Mouse (Mus musculus) liver, adult 2 months (tissue): ENCODE data around the gene Car4.

Source experiments
- CTCF ChIP-seq: fragments of 200-500 bp; IDR thresholded peaks from 2 replicates; pipeline ENCODE4 v1.5.1; 2011; ENCODE audit warnings: low read depth, low read length, control low read depth
- POLR2A ChIP-seq: fragments of 200-500 bp; IDR thresholded peaks from 2 replicates; pipeline ENCODE4 v1.6.1; 2011; ENCODE audit warnings: low read length, control low read depth; ENCODE audit not compliant: insufficient read depth; ENCODE audit errors: extremely low read depth

GRCm38 (mm10) chr11:84919951-84920350, 37.6 kb upstream of the Car4 start:
- TF ChIP-seq POLR2A, result no peak
- TF ChIP-seq CTCF, result no peak
